In the genomic region with DNA sequence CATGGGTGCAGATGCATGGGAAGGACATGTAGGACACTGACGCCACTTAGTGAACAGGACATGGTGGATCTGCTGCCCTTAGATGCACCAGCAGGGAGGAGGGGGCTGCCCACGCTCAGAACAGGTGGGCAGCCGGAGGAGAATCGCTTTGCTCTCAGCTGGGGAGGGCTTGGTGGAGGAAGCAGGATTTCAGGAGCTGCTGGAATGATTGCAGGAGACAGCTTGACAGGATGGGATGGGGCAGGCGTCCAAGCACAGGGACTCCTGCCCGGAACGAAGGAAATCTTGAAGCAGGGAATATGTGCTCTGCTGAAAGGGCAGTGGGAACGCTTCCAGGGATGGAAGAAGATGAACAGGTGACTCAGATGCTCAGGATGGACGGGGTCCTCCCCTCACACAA, we compare ENCODE assay signal across 15 mouse cellular contexts.
DNase-seq lines count a peak whose midpoint lies in the region; ATAC-seq lines count a peak whose summit lies in the region.
"Had no signal": no experiment of that assay in that cellular context is flagged by ENCODE, and none has a peak within 500 bp of the region (broad histone marks: within the 10 kb centered on the region; RNA-seq: fewer than 3 reads in every experiment).

No protein-coding gene starts in this region.

- H3K27ac ChIP-seq in hindbrain, embryonic 13.5 days, result 0 out of 2 replicates have a peak overlapping the region, but pooled peaks have one; percentile 13
- H3K27ac ChIP-seq in hindbrain, embryonic 10.5 days, result no peak overlapping the region
- H3K27ac ChIP-seq: embryonic facial prominence, embryonic 13.5 days; heart, embryonic 15.5 days had no signal

- no peaks in the 10 kb centered on the region for H3K36me3 ChIP-seq in hindbrain, embryonic 13.5 days
- no peaks in the 10 kb centered on the region for H3K36me3 ChIP-seq in hindbrain, embryonic 10.5 days
- H3K36me3 ChIP-seq in megakaryocyte, embryonic 14.5 days (replicated peaks; ENCODE audit: low read length), result no peaks in the 10 kb centered on the region
- H3K36me3 ChIP-seq: embryonic facial prominence, embryonic 13.5 days; heart, embryonic 15.5 days had no signal

- WGBS in hindbrain, embryonic 13.5 days, result 63% methylated on average over 9 of the region's 9 CpGs
- 71% methylated on average over 9 of the region's 9 CpGs for WGBS in hindbrain, embryonic 10.5 days

- H3K4me1 ChIP-seq in hindbrain, embryonic 13.5 days (replicated peaks), result peaks cover 58% of the 10 kb centered on the region
- H3K4me1 ChIP-seq in hindbrain, embryonic 10.5 days (replicated peaks), result peaks cover 61% of the 10 kb centered on the region
- H3K4me1 ChIP-seq in megakaryocyte, embryonic 14.5 days, result peaks cover 83% of the 10 kb centered on the region

- H3K4me2 ChIP-seq in hindbrain, embryonic 13.5 days, result no peak overlapping the region
- H3K4me2 ChIP-seq: embryonic facial prominence, embryonic 13.5 days; heart, embryonic 15.5 days; lung, embryonic 14.5 days had no signal

- no peak overlapping the region for H3K4me3 ChIP-seq in hindbrain, embryonic 13.5 days
- H3K4me3 ChIP-seq in hindbrain, embryonic 10.5 days, result no peak overlapping the region
- H3K4me3 ChIP-seq in megakaryocyte, embryonic 14.5 days (replicated peaks), result peak overlapping the region; percentile 40
- H3K4me3 ChIP-seq: embryonic facial prominence, embryonic 13.5 days; heart, embryonic 15.5 days had no signal

- no peak for DNase-seq in hindbrain, embryonic 10.5 days (ENCODE audit: low spot score)
- DNase-seq in cerebellum, adult 11-12 months, result peak; percentile 99
- peak; percentile 97 for DNase-seq in cerebellum, postnatal 36 days
- no peak for DNase-seq in embryo, embryonic 10 days (ENCODE audit: low spot score)
- DNase-seq: gastrocnemius, postnatal 36 days; kidney, postnatal 36 days; liver; lung, embryonic 14.5 days; thymus, postnatal 25 days had no signal

- no peaks in the 10 kb centered on the region for H3K9me3 ChIP-seq in hindbrain, embryonic 13.5 days
- no peaks in the 10 kb centered on the region for H3K9me3 ChIP-seq in hindbrain, embryonic 10.5 days
- no peaks in the 10 kb centered on the region for H3K9me3 ChIP-seq in megakaryocyte, embryonic 14.5 days
- H3K9me3 ChIP-seq: embryonic facial prominence, embryonic 13.5 days; heart, embryonic 15.5 days had no signal

- H3K9ac ChIP-seq in hindbrain, embryonic 13.5 days, result no peak overlapping the region
- H3K9ac ChIP-seq: embryonic facial prominence, embryonic 13.5 days; heart, embryonic 15.5 days; lung, embryonic 14.5 days had no signal

- ATAC-seq in hindbrain, embryonic 13.5 days (ENCODE audit: low FRiP score), result no peak
- no peak for ATAC-seq in megakaryocyte, adult 5-6 weeks (ENCODE audit: poor library complexity, severe bottlenecking)
- no peak for ATAC-seq in erythroblast, adult 5-6 weeks (replicated peaks; ENCODE audit: low FRiP score, poor library complexity, severe bottlenecking)

- no peaks in the 10 kb centered on the region for H3K27me3 ChIP-seq in hindbrain, embryonic 13.5 days
- H3K27me3 ChIP-seq in hindbrain, embryonic 10.5 days (ENCODE audit: insufficient read depth, poor library complexity, severe bottlenecking), result no peaks in the 10 kb centered on the region
- H3K27me3 ChIP-seq in megakaryocyte, embryonic 14.5 days (replicated peaks), result peaks cover 7% of the 10 kb centered on the region
- H3K27me3 ChIP-seq: heart, embryonic 15.5 days had no signal

Comparison
In these comparisons a context has a peak if more than half of its experiments do, and no peak if none do; other contexts are left out.
1. DNase-seq: peak in cerebellum, adult 11-12 months (single experiment) and cerebellum, postnatal 36 days (2 of 2); none in hindbrain, embryonic 10.5 days (single experiment) and embryo, embryonic 10 days (single experiment).